Mouse (Mus musculus): ENCODE measurements around the gene Gltp. TPM values are rescaled to one million over a fixed set of nuclear protein-coding genes. Genes with fewer than 3 reads are reported as not detected.

The Gltp gene
- polyA plus RNA-seq, 1 experiment from 2014 or later = 81.9 TPM

DNA sequence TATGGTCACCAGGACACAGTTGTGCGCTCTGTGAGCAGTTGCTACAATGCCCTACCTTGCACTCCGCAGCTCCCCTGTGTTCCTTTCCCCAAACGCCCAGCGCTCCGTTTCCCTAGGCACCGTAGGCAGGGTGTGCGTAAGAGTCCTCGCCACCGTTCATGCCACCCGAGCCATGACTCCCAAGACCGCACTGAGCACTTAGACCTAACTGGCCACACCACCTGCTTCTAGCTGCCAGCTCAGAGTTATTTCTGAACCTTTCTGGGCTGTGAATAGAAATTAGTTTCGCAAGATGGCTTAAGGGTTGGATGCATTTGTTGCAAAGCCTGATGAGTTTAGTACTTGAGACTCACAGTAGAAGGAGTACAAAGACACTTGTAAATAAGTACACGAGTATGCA lies 32.1 kb upstream of the Gltp start:
- no peaks in the 10 kb centered on the region for H3K4me1 ChIP-seq (replicated peaks; ENCODE audit: control insufficient read depth, insufficient read depth, low read length)
- 95% methylated on average over 13 of the region's 13 CpGs for WGBS
- no peak for ATAC-seq (replicated peaks; ENCODE audit: low FRiP score)

DNA sequence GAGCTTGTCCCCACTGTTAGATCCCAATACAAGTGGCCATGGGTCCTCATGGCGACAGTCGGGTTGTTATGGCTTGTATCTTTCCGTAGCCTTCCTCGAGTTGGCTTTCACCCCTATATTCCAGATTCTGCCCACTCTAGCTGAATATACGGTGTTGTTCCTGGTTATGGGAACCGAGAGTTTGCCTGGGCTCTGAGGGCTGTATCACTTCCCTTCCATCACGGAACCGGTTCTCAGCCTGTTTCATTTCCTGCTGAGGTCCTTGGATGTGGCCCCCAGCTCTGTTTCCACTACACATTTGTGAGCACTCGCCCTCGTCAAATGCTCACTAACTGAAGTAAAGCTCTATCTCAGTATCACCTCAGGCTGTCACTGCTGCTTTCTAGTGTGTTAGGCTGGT lies 31.2 kb upstream of the Gltp start:
- no peak overlapping the region for H3K4me2 ChIP-seq (ENCODE audit: low read depth, low read length, severe bottlenecking)
- no peak overlapping the region for H3K9ac ChIP-seq (ENCODE audit: low read length)
- DNase-seq (ENCODE audit: low spot score) (no peak), ATAC-seq (replicated peaks; ENCODE audit: low FRiP score) (no peak)
- H3K9me3 ChIP-seq (ENCODE audit: control insufficient read depth, low read length) = no peaks in the 10 kb centered on the region
- H3K36me3 ChIP-seq (ENCODE audit: control insufficient read depth, insufficient read depth, low read length) = 0 out of 2 replicates have a peak, but pooled peaks cover 3% of the 10 kb centered on the region
- no peaks in the 10 kb centered on the region for H3K27me3 ChIP-seq (ENCODE audit: control insufficient read depth, insufficient read depth, low read length)
- H3K4me1 ChIP-seq (replicated peaks; ENCODE audit: control insufficient read depth, insufficient read depth, low read length) = no peaks in the 10 kb centered on the region
- 91% methylated on average over 10 of the region's 10 CpGs for WGBS
- no peak overlapping the region for H3K4me3 ChIP-seq (ENCODE audit: low read depth, low read length)
- H3K27ac ChIP-seq (ENCODE audit: low read depth, low read length) = no peak overlapping the region

More for the DNA sequence above, 32.1 kb upstream of the Gltp start:
- no peak for DNase-seq (ENCODE audit: low spot score)
- H3K27me3 ChIP-seq (ENCODE audit: control insufficient read depth, insufficient read depth, low read length) = no peaks in the 10 kb centered on the region
- no peak overlapping the region for H3K4me3 ChIP-seq (ENCODE audit: low read depth, low read length)
- peaks cover 3% of the 10 kb centered on the region; the same call in 1 of the 2 replicates for H3K36me3 ChIP-seq (ENCODE audit: control insufficient read depth, insufficient read depth, low read length)
- no peak overlapping the region for H3K27ac ChIP-seq (ENCODE audit: low read depth, low read length)
- no peaks in the 10 kb centered on the region for H3K9me3 ChIP-seq (ENCODE audit: control insufficient read depth, low read length)
- H3K9ac ChIP-seq (ENCODE audit: low read length) = no peak overlapping the region
- no peak overlapping the region for H3K4me2 ChIP-seq (ENCODE audit: low read depth, low read length, severe bottlenecking)

DNA sequence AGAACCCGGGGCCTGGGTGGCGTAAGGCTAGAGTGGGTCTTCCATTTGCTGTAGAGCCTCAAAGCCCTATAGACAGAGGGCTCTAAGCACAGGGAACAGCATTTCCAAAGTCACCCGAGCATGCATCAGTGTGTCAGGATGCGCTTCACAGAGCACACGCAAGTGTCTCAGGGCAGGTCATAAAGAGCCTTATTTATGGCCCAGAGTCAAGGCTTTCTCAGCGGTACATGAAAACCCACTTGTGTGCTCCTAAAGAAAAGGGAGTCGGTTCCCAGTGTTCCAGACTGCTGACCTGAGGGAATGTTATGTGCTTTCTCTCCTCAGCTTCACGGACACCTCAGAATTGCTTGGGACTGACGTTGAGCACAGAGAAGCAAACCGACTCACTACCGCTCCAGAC lies 30.0 kb upstream of the Gltp start:
- Histone ChIP-seq H3K9ac (ENCODE audit: low read length) (no peak overlapping the region), H3K27ac (ENCODE audit: low read depth, low read length) (no peak overlapping the region), H3K4me3 (ENCODE audit: low read depth, low read length) (no peak overlapping the region), H3K36me3 (ENCODE audit: control insufficient read depth, insufficient read depth, low read length) (peaks cover 4% of the 10 kb centered on the region; the same call in 1 of the 2 replicates), H3K4me2 (ENCODE audit: low read depth, low read length, severe bottlenecking) (no peak overlapping the region), H3K27me3 (ENCODE audit: control insufficient read depth, insufficient read depth, low read length) (no peaks in the 10 kb centered on the region), H3K9me3 (ENCODE audit: control insufficient read depth, low read length) (no peaks in the 10 kb centered on the region), H3K4me1 (replicated peaks; ENCODE audit: control insufficient read depth, insufficient read depth, low read length) (no peaks in the 10 kb centered on the region)
- no peak for DNase-seq (ENCODE audit: low spot score)
- 92% methylated on average over 11 of the region's 11 CpGs for WGBS
- no peak for ATAC-seq (replicated peaks; ENCODE audit: low FRiP score)

DNA sequence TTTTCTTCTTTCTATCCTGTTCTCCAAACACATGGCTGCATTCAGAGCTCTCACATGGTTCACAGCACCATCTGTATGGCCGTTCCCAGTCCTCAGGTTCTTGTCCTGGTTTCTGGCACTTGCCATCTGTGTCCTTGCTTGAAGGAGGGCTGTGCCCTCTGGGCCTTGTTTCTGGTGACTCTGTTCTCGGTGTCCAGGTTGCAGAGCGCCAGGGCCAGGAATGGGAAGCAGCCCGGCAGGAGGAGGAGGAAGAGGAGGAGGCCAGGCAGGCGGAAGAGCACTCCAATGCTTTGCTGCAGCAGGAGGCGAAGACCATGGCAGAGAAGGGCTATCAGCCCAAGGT lies 29.1 kb upstream of the Gltp start:
- Histone ChIP-seq H3K4me2 (ENCODE audit: low read depth, low read length, severe bottlenecking) (no peak overlapping the region), H3K4me3 (ENCODE audit: low read depth, low read length) (no peak overlapping the region), H3K36me3 (ENCODE audit: control insufficient read depth, insufficient read depth, low read length) (peaks cover 6% of the 10 kb centered on the region; the same call in 1 of the 2 replicates), H3K27ac (ENCODE audit: low read depth, low read length) (no peak overlapping the region), H3K9ac (ENCODE audit: low read length) (no peak overlapping the region), H3K27me3 (ENCODE audit: control insufficient read depth, insufficient read depth, low read length) (no peaks in the 10 kb centered on the region), H3K4me1 (replicated peaks; ENCODE audit: control insufficient read depth, insufficient read depth, low read length) (no peaks in the 10 kb centered on the region), H3K9me3 (ENCODE audit: control insufficient read depth, low read length) (no peaks in the 10 kb centered on the region)
- WGBS = 92% methylated on average over 6 of the region's 6 CpGs
- ATAC-seq (replicated peaks; ENCODE audit: low FRiP score) = no peak
- DNase-seq (ENCODE audit: low spot score) = no peak

DNA sequence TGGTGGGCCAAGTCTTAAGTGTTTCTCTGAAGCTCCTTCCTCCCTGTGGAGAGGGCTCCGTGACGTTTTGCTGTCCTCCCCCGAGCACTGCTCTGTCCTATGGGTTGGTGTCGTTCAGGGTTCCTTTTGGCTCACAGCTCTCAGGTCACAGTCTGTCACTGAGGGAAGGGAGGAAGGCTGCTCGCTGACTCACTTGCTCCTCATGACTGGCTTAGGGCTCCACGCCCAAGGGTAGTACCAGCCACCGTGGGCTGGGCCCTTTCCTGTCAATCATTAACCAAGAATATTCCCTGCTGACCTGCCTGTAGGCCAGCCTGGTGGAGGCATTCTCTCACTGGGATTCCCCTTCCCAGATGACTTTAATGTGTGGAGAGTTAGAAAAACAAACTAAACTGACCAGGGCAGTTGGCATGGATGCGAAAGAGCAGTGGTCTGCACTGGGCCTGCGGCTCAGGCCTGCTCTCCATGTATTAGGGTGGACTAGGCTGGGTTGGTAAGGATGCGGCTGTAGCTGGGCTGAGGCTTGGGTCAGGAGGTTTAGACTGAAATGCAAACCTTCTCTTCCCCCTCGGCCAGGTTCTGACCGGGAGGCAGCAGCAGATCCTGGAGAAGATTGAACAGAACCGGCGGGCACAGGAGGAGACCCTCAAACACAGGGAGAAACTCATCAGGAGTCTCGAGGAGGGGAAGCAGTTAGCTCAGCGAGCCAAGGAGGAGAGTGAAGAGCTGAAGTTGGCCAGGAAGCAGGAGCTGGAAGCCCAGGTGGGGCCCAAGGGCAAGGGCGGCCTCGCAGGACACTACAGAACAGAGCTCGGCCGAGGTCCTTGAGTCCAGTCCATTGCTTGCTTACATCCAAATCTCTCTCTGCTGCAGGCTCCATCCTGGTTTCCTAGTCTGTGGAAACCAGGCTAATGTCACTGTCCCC lies 28.5 kb upstream of the Gltp start:
- ATAC-seq (replicated peaks; ENCODE audit: low FRiP score) (no peak), DNase-seq (ENCODE audit: low spot score) (no peak)
- H3K4me3 ChIP-seq (ENCODE audit: low read depth, low read length) = no peak overlapping the region
- no peaks in the 10 kb centered on the region for H3K27me3 ChIP-seq (ENCODE audit: control insufficient read depth, insufficient read depth, low read length)
- 89% methylated on average over 20 of the region's 20 CpGs for WGBS
- no peak overlapping the region for H3K9ac ChIP-seq (ENCODE audit: low read length)
- H3K4me2 ChIP-seq (ENCODE audit: low read depth, low read length, severe bottlenecking) = no peak overlapping the region
- peaks cover 6% of the 10 kb centered on the region; the same call in 1 of the 2 replicates for H3K36me3 ChIP-seq (ENCODE audit: control insufficient read depth, insufficient read depth, low read length)
- no peaks in the 10 kb centered on the region for H3K4me1 ChIP-seq (replicated peaks; ENCODE audit: control insufficient read depth, insufficient read depth, low read length)
- no peak overlapping the region for H3K27ac ChIP-seq (ENCODE audit: low read depth, low read length)
- no peaks in the 10 kb centered on the region for H3K9me3 ChIP-seq (ENCODE audit: control insufficient read depth, low read length)

DNA sequence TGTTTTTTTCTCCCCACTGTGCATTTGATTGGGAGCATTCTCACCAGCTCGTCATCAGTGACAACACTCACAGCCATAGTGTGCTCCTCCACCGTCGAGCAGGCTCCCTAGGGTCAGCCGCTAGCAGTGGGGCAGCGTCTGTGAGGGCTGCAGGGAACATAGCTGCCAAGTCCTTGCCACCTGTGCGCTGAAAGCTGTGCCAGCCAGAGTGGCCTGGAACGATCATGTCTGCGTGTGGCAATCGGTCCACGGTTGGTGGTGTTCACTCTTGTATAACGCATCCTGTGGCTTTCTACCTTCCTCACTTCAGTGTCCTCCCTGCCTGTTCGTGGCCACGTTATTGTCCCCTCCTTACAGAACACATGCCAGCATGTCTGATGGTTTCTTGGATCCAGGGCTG lies 27.7 kb upstream of the Gltp start:
- Histone ChIP-seq H3K27ac (ENCODE audit: low read depth, low read length) (no peak overlapping the region), H3K4me3 (ENCODE audit: low read depth, low read length) (no peak overlapping the region), H3K4me2 (ENCODE audit: low read depth, low read length, severe bottlenecking) (no peak overlapping the region), H3K9me3 (ENCODE audit: control insufficient read depth, low read length) (no peaks in the 10 kb centered on the region), H3K27me3 (ENCODE audit: control insufficient read depth, insufficient read depth, low read length) (no peaks in the 10 kb centered on the region), H3K9ac (ENCODE audit: low read length) (no peak overlapping the region), H3K36me3 (ENCODE audit: control insufficient read depth, insufficient read depth, low read length) (peaks cover 6% of the 10 kb centered on the region; the same call in 1 of the 2 replicates), H3K4me1 (replicated peaks; ENCODE audit: control insufficient read depth, insufficient read depth, low read length) (no peaks in the 10 kb centered on the region)
- WGBS = 92% methylated on average over 13 of the region's 13 CpGs
- DNase-seq (ENCODE audit: low spot score) (no peak), ATAC-seq (replicated peaks; ENCODE audit: low FRiP score) (no peak)

DNA sequence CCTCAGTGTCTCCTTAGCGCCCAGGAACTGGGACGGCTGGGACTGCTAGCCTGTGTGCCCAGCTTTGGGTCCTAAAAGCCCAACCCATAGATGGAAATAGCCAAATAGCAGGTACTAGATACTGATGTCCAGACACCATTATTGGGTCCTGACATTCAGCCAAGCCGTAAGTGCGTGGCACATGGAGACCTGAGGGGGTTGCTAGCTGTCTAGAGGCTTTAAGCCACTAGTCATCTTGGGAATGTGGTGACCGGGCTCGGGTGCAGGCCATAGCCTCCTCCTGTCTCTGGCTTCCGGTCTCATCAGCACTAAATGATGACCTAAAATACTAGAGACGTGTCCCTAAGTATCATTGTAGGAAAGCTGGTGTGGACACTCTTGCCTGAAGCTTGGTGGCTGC lies 27.2 kb upstream of the Gltp start:
- no peak for DNase-seq (ENCODE audit: low spot score)
- Histone ChIP-seq H3K4me3 (ENCODE audit: low read depth, low read length) (no peak overlapping the region), H3K27me3 (ENCODE audit: control insufficient read depth, insufficient read depth, low read length) (no peaks in the 10 kb centered on the region), H3K4me2 (ENCODE audit: low read depth, low read length, severe bottlenecking) (no peak overlapping the region), H3K36me3 (ENCODE audit: control insufficient read depth, insufficient read depth, low read length) (peaks cover 6% of the 10 kb centered on the region; the same call in 1 of the 2 replicates), H3K9ac (ENCODE audit: low read length) (no peak overlapping the region), H3K4me1 (replicated peaks; ENCODE audit: control insufficient read depth, insufficient read depth, low read length) (no peaks in the 10 kb centered on the region), H3K27ac (ENCODE audit: low read depth, low read length) (no peak overlapping the region), H3K9me3 (ENCODE audit: control insufficient read depth, low read length) (no peaks in the 10 kb centered on the region)
- 96% methylated on average over 8 of the region's 8 CpGs for WGBS
- no peak for ATAC-seq (replicated peaks; ENCODE audit: low FRiP score)

DNA sequence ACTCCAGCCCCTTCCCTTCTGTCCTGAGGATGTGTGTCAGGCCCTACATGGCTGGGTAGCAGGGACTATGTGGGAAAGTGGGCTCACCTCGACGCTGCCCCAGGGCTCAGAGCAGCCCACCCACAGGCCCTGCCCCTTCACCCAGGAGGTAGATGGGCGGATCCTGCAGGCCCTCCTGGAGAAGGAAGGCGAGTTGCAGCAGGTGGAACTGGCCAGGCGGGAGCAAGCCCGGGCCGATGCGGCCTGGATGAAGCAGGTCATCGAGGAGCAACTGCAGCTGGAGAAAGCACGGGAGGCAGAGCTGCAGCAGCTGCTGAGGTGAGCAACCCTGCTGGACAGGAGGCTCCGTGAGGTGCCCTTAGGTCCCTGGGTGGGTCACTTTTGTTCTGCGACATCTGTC lies 26.5 kb upstream of the Gltp start:
- H3K27ac ChIP-seq (ENCODE audit: low read depth, low read length) = no peak overlapping the region
- H3K36me3 ChIP-seq (ENCODE audit: control insufficient read depth, insufficient read depth, low read length) = peaks cover 6% of the 10 kb centered on the region; the same call in 1 of the 2 replicates
- no peaks in the 10 kb centered on the region for H3K4me1 ChIP-seq (replicated peaks; ENCODE audit: control insufficient read depth, insufficient read depth, low read length)
- H3K27me3 ChIP-seq (ENCODE audit: control insufficient read depth, insufficient read depth, low read length) = no peaks in the 10 kb centered on the region
- no peaks in the 10 kb centered on the region for H3K9me3 ChIP-seq (ENCODE audit: control insufficient read depth, low read length)
- no peak for DNase-seq (ENCODE audit: low spot score)
- H3K4me3 ChIP-seq (ENCODE audit: low read depth, low read length) = no peak overlapping the region
- H3K4me2 ChIP-seq (ENCODE audit: low read depth, low read length, severe bottlenecking) = no peak overlapping the region
- no peak overlapping the region for H3K9ac ChIP-seq (ENCODE audit: low read length)
- no peak for ATAC-seq (replicated peaks; ENCODE audit: low FRiP score)
- WGBS = 92% methylated on average over 12 of the region's 12 CpGs

DNA sequence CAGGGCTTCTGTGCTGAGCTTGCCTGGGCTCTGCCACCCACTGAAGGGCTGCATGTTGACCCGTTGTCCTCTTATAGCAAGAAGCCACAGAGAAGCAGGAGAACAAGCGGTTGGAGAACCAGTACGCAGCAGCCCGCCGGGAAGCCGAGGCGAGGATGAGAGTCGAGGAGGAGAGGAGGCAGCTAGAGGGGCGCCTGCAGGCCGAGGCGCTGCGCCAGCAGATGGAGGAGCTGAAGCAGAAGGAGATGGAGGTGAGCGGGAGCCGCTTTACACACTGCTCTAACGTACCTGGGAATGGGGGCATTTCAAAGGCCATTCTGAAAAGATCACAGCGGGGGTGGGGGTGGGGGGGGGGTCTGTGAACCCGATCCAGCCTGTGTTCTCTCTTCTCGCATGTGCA lies 23.8 kb upstream of the Gltp start:
- peaks cover 10% of the 10 kb centered on the region; the same call in 1 of the 2 replicates for H3K36me3 ChIP-seq (ENCODE audit: control insufficient read depth, insufficient read depth, low read length)
- H3K4me2 ChIP-seq (ENCODE audit: low read depth, low read length, severe bottlenecking) = no peak overlapping the region
- no peaks in the 10 kb centered on the region for H3K27me3 ChIP-seq (ENCODE audit: control insufficient read depth, insufficient read depth, low read length)
- H3K27ac ChIP-seq (ENCODE audit: low read depth, low read length) = no peak overlapping the region
- ATAC-seq (replicated peaks; ENCODE audit: low FRiP score) (no peak), DNase-seq (ENCODE audit: low spot score) (no peak)
- no peak overlapping the region for H3K4me3 ChIP-seq (ENCODE audit: low read depth, low read length)
- H3K4me1 ChIP-seq (replicated peaks; ENCODE audit: control insufficient read depth, insufficient read depth, low read length) = no peaks in the 10 kb centered on the region
- 91% methylated on average over 18 of the region's 18 CpGs for WGBS
- no peak overlapping the region for H3K9ac ChIP-seq (ENCODE audit: low read length)
- H3K9me3 ChIP-seq (ENCODE audit: control insufficient read depth, low read length) = no peaks in the 10 kb centered on the region
